Comparison of ENCODE assay signal across 21 mouse cellular contexts in genomic region chr3:115679022-115679421, GRCm38 (mm10). TPM values are rescaled to one million over a fixed set of nuclear protein-coding genes. Genes with fewer than 3 reads are reported as not detected.
DNase-seq lines count a peak whose midpoint lies in the region; ATAC-seq lines count a peak whose summit lies in the region.
"Had no signal": no experiment of that assay in that cellular context is flagged by ENCODE, and none has a peak within 500 bp of the region (broad histone marks: within the 10 kb centered on the region; RNA-seq: fewer than 3 reads in every experiment).

No protein-coding gene starts in this region.

- no peak for ATAC-seq in CD4-positive, CD25-positive, alpha-beta regulatory T cell, adult 4 months
- ATAC-seq in granulocyte monocyte progenitor cell, adult 5-6 weeks (replicated peaks; ENCODE audit: poor library complexity, severe bottlenecking), result peak; percentile 77
- ATAC-seq: forebrain, embryonic 14.5 days; hindbrain, embryonic 16.5 days; inflammation-experienced regulatory T-cells, adult 6 months had no signal

- DNase-seq in CD4-positive, CD25-positive, alpha-beta regulatory T cell, adult 2 months (ENCODE audit: low read depth, low spot score), result peak; percentile 34
- peak; percentile 13 for DNase-seq in thymus, postnatal 14 days
- DNase-seq in thymus, postnatal 10 days (ENCODE audit: low spot score in 2 of 2), result no peak
- DNase-seq in natural killer cell, adult 2 months (ENCODE audit: low spot score in 2 of 2), result peak; percentile 45 to 53
- no peak for DNase-seq in adrenal gland, adult (ENCODE audit: inconsistent age in 2 of 2, low spot score in 1 of 2)
- no peak for DNase-seq in right cerebral cortex, postnatal 25 days
- DNase-seq: adrenal gland, postnatal 14 days; cerebellum, adult 11-12 months; cerebellum, adult 9-10 months; cerebellum, postnatal 25 days; embryo, embryonic 11 days; gastrocnemius, adult 2 months; gastrocnemius, postnatal 25 days; heart, adult 2 months; heart, postnatal 36 days had no signal

RNA-seq across cellular contexts. Expression of gene S1pr1, which starts 35.9 kb away (rescaled TPM):
- 100 to 1,000 TPM; 195 to 238 TPM for polyA plus RNA-seq in CD4-positive, CD25-positive, alpha-beta regulatory T cell, adult 4 months (2017; shearing (Covaris generic))
- 0.77 and 1.6 TPM in 2 replicates for total RNA-seq in granulocyte monocyte progenitor cell, adult 5-6 weeks (2014; fragmentation: Nextera tagmentation)
- 0.26 and 1.0 TPM in 2 replicates for total RNA-seq in granulocyte monocyte progenitor cell, adult 5-6 weeks (2017)
- polyA plus RNA-seq: erythroblast, embryonic 14.5 days had no signal

Comparison
In these comparisons a context has a peak if more than half of its experiments do, and no peak if none do; other contexts are left out.
1. DNase-seq: peak in CD4-positive, CD25-positive, alpha-beta regulatory T cell, adult 2 months (single experiment), thymus, postnatal 14 days (single experiment) and natural killer cell, adult 2 months (2 of 2); none in thymus, postnatal 10 days (0 of 2), adrenal gland, adult (0 of 2) and right cerebral cortex, postnatal 25 days (single experiment).